Mouse (Mus musculus) mouse embryonic stem cell (cell line): ENCODE measurements at regions not wholly inside any gene's neighbourhood (a gene's known extent, or its start where the extent isn't known, plus 50 kb on each side); places are given as distances from the start of the nearest gene placed in this dataset.

ENCODE experiments used
- in situ Hi-C, 2 experiments: fragments of 300-500 bp; cut with MboI; formaldehyde crosslinking; loops; 1 replicate in 1 of 2; 3 replicates in 1 of 2; pipeline ENCODE4 v1.14.3; 2019 to 2020; ENCODE audit warnings: low sequenced_read_pairs in 2 of 2, low pct_unique_long_range_greater_than_20kb in 1 of 2, mixed read lengths in 1 of 2; ENCODE audit not compliant: unreplicated experiment in 1 of 2

DNA sequence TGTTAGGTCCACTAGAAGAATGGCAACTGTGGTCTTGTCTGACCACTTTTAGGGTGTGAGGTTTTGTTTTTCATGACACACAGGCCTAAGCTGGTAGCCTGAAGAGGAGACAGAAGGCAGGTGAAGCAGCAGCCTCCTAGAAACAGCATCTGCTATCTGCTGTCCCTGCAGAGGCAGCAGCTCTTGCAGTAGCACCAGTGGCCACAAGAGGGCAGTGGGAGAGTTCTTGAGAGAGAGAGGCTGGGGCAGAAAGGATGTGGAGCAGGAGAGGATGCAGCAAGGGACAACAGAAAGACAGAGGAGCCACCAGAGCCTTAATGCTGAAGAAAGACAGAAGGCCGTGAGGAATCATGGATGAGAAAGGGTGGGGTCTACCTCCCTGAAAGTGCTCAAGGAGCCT lies 88.1 kb upstream of the Usp51 start:
- in situ Hi-C loops = no loop called here

DNA sequence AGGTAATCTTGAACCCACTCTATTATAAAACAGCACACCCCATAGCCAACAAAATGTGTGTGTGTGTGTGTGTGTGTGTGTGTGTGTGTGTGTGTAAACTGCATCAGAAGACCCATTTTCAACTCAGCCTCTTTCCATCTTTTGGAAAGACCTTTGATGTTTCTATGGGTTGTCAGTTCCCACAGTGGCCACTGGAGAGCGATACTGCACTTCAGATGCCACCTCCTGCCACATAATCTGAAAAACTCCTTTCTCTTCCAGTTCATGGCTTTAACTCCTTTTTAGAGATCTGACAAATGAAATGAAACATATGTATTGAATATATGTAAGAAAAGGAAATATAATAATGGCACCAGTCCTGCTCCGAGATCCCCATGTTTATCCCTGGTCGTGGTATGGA lies 79.3 kb upstream of the Usp51 start:
- in situ Hi-C loops = loop anchor here in 1 of 2 experiments (10.0 to 25.0 kb wide), 2 partner anchors 135 to 248 kb away; no protein-coding TSS in a partner anchor

DNA sequence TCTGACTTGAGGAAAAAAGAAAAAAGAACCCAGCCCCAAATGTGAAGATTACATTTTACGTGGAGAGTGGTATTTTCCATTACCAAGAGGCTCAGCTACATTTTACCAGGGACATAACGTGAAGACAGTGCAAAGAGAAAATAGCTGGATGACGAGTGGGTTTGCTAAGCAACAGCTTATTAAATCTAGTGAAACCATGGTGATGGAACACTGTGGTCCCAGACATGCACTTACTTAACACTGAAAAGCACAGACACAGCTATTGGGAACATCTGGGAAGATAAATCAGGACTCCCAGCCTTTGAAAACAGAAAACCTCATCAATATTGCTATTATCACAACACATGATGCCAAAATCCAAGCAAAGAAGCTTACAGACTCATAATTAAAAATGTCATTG lies 60.1 kb upstream of the Usp51 start:
- in situ Hi-C loops = loop anchor here in 1 of 2 experiments (25.0 kb wide), 1 partner anchor 116 kb away; no protein-coding TSS in a partner anchor
